Mouse (Mus musculus) midbrain, embryonic 10.5 days (tissue): ENCODE measurements around the gene Cdk8. TPM values are rescaled to one million over a fixed set of nuclear protein-coding genes. Genes with fewer than 3 reads are reported as not detected.

Experiments
- DNase-seq: peaks from one replicate; pipeline ENCODE4 v3.0.0-alpha.2; 2017; ENCODE audit warnings: low spot score
- H3K27ac ChIP-seq: fragments of 300-500 bp; sonication (generic); replicated peaks from 2 replicates; pipeline ENCODE4 v1.5.1; 2016; ENCODE audit warnings: mild to moderate bottlenecking
- H3K27me3 ChIP-seq: fragments of 300-500 bp; sonication (generic); 2 replicates; pipeline ENCODE4 v1.6.1; 2016; ENCODE audit warnings: low read depth, mild to moderate bottlenecking; ENCODE audit not compliant: poor library complexity, severe bottlenecking
- H3K36me3 ChIP-seq: fragments of 300-500 bp; sonication (generic); 2 replicates; pipeline ENCODE4 v1.6.1; 2016; ENCODE audit warnings: mild to moderate bottlenecking, moderate library complexity
- H3K4me1 ChIP-seq: fragments of 300-500 bp; sonication (generic); 2 replicates; pipeline ENCODE4 v1.6.1; 2016
- H3K4me3 ChIP-seq: fragments of 300-500 bp; sonication (generic); 2 replicates; pipeline ENCODE4 v1.5.1; 2016; ENCODE audit warnings: mild to moderate bottlenecking, moderate library complexity
- H3K9me3 ChIP-seq: fragments of 300-500 bp; sonication (generic); replicated peaks from 2 replicates; pipeline ENCODE4 v1.6.1; 2016; ENCODE audit warnings: mild to moderate bottlenecking
- WGBS: fragments of 180-500 bp; shearing (Covaris S2); methylation state at CpG from one replicate; pipeline ENCODE4 v1.1.7; 2016; 5-methylcytosine and 5-hydroxymethylcytosine counted together
- polyA plus RNA-seq: library from polyadenylated mRNA; unstranded; fragments of >200 nt; fragmentation: Nextera tagmentation; extraction: Ambion mirVana; gene quantifications from 2 replicates; pipeline ENCODE4 v1.2.1, GENCODE M21; 2016

Cdk8 gene
- polyA plus RNA-seq, 1 experiment from 2014 or later = 22.4 TPM

DNA sequence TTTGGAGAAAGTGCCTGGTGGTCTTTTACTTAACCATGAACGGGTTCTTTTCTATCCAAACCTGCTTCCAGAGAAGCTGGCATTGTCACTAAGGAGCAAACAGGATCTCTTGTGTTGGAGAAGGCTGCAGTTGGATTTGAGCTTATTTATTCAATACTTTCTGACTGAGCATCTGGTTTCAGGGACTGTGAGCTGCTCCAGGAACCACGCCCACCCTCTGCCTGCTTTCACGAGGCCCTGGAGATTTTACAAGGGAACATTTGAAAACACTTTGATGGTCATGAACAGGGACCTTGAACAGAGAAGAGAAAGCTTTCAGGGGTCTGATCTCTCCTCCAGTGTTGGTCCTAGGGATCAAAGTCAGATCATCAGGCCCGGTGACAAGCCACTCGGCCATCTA, 87.0 kb downstream of the Cdk8 start:
- H3K4me3 ChIP-seq = no peak overlapping the region
- WGBS = 85% methylated on average over 5 of the region's 5 CpGs
- DNase-seq = no peak

DNA sequence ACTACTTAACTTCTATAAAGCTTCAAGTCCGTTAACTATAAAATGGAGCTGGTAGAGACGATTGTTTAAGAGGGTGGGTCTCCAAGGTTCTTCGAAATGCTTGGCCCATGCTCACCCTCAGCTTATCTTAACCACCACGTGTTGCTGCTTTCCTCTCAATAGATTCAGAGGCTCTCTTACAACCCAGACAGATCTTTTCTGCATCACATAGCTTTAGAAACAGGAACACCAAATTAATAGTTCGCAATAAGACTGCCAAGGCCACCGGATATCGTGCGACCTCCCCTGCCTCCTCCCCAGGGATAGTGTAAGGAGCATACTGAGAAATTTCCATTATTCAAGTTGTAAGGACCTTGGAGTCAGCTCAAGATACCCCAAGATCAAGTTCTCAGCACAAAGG, 87.4 kb downstream of the Cdk8 start:
- no peak for DNase-seq
- Histone ChIP-seq H3K27ac (no peak overlapping the region), H3K36me3 (no peaks in the 10 kb centered on the region), H3K9me3 (no peaks in the 10 kb centered on the region), H3K4me1 (peaks cover 5% of the 10 kb centered on the region; the same call in 1 of the 2 replicates), H3K4me3 (no peak overlapping the region), H3K27me3 (no peaks in the 10 kb centered on the region)
- WGBS = 89% methylated on average over 8 of the region's 8 CpGs

More for the DNA sequence above, 87.0 kb downstream of the Cdk8 start:
- H3K27me3 ChIP-seq = no peaks in the 10 kb centered on the region
- no peak overlapping the region for H3K27ac ChIP-seq
- H3K36me3 ChIP-seq = no peaks in the 10 kb centered on the region
- H3K4me1 ChIP-seq = peaks cover 5% of the 10 kb centered on the region; the same call in 1 of the 2 replicates
- H3K9me3 ChIP-seq = no peaks in the 10 kb centered on the region

DNA sequence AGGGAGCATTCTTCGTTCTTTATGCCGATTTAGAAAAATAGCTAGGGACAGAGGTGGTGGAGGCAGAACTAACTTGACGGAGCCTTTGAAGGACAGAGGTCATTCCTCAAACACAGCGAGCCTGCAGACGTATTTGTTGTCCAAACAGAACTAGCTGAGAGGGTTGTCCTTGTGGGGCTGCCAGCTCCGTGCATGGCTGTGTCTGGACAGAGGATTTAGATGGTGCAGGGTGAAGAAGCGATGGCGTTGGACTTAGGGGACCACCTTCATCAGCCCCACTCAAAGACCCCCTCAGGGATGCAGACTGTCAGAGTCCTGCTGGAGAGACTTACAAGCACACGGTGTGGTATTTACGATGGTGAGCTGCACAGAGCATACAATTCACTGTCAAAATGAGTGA, 97.9 kb downstream of the Cdk8 start:
- no peaks in the 10 kb centered on the region for H3K9me3 ChIP-seq
- H3K27ac ChIP-seq = no peak overlapping the region
- H3K36me3 ChIP-seq = no peaks in the 10 kb centered on the region
- H3K27me3 ChIP-seq = no peaks in the 10 kb centered on the region
- no peaks in the 10 kb centered on the region for H3K4me1 ChIP-seq
- DNase-seq = no peak
- H3K4me3 ChIP-seq = no peak overlapping the region
- WGBS = 79% methylated on average over 10 of the region's 10 CpGs

DNA sequence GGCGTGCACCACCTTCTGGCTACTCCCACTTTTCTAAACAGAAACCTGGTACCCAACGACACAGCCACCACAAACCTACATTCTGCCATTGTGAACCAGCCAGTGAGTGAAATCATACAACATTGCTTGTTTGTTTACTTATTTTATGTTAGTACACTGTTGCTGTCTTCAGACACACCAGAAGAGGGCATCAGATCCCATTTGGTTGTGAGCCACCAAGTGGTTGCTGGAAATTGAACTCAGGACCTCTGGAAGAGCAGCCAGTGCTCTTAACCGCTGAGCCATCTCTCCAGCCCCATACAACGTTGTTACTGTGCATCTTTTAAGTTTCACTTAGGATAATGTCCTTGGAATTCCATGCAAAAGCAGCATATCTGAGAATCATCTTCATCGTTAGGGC, 98.5 kb downstream of the Cdk8 start:
- no peaks in the 10 kb centered on the region for H3K9me3 ChIP-seq
- H3K4me3 ChIP-seq = no peak overlapping the region
- 87% methylated on average over 5 of the region's 5 CpGs for WGBS
- no peak overlapping the region for H3K27ac ChIP-seq
- no peaks in the 10 kb centered on the region for H3K27me3 ChIP-seq
- H3K36me3 ChIP-seq = no peaks in the 10 kb centered on the region
- no peak for DNase-seq
- no peaks in the 10 kb centered on the region for H3K4me1 ChIP-seq

GRCm38 (mm10) chr5:146330031-146330764, 99.2 kb downstream of the Cdk8 start:
- H3K4me1 ChIP-seq = no peaks in the 10 kb centered on the region
- no peaks in the 10 kb centered on the region for H3K27me3 ChIP-seq
- no peaks in the 10 kb centered on the region for H3K9me3 ChIP-seq
- H3K36me3 ChIP-seq = no peaks in the 10 kb centered on the region
- DNase-seq = peak; percentile 25
- WGBS = 47% methylated on average over 13 of the region's 13 CpGs
- H3K4me3 ChIP-seq = no peak overlapping the region
- H3K27ac ChIP-seq = no peak overlapping the region

DNA sequence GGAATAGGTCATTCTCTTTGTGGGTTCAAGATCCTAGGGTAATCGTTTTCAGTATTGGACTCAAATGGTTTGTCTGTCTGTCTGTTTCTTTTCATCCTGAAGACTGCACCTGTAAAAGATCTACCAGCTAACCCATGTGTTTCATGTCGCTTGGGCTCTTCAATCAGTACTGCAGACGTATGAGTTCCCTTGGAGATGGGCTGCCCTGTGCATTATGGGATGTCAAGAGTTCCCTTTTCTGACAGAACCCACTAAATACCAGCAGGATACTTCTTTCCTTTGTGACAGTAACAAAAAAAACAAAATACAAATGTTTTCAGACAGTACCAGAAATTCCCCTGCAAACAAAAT, 99.7 kb downstream of the Cdk8 start:
- no peaks in the 10 kb centered on the region for H3K27me3 ChIP-seq
- DNase-seq = no peak
- no peaks in the 10 kb centered on the region for H3K36me3 ChIP-seq
- no peak overlapping the region for H3K27ac ChIP-seq
- H3K4me1 ChIP-seq = no peaks in the 10 kb centered on the region
- no peak overlapping the region for H3K4me3 ChIP-seq
- 48% methylated on average over 3 of the region's 3 CpGs for WGBS
- no peaks in the 10 kb centered on the region for H3K9me3 ChIP-seq

DNA sequence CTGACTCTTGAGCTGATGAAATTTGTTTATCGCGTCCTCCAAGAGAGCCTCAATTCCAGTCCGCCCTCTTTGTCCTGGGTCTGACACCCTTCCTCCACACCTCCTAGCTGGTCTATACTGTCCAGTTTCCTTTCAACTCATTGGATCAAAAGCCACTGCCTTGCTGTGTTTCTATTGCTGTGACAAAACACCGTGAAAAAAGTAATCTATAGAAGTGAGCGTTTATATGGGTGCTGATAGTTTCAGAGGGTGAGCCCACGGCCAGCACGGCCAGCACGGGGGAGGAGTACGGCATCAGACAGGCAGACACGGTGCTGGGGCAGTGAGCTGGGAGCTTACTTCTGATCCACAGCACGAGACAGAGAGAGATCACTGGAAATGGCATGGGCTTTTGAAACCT, 100.1 kb downstream of the Cdk8 start:
- Histone ChIP-seq H3K4me3 (no peak overlapping the region), H3K27ac (no peak overlapping the region), H3K4me1 (no peaks in the 10 kb centered on the region), H3K27me3 (no peaks in the 10 kb centered on the region), H3K9me3 (no peaks in the 10 kb centered on the region), H3K36me3 (no peaks in the 10 kb centered on the region)
- WGBS = 90% methylated on average over 11 of the region's 11 CpGs
- no peak for DNase-seq

- 67% methylated on average over 7 of the region's 7 CpGs for WGBS
- Histone ChIP-seq H3K4me1 (no peaks in the 10 kb centered on the region; the same call in 1 of the 2 replicates), H3K36me3 (no peaks in the 10 kb centered on the region), H3K27me3 (no peaks in the 10 kb centered on the region), H3K4me3 (no peak overlapping the region), H3K27ac (no peak overlapping the region), H3K9me3 (no peaks in the 10 kb centered on the region)
- DNase-seq = no peak
Observed at GRCm38 (mm10) chr5:146332541-146332940, 101.5 kb downstream of the Cdk8 start.

- no peaks in the 10 kb centered on the region for H3K27me3 ChIP-seq
- WGBS = 91% methylated on average over 1 of the region's 1 CpGs
- DNase-seq = no peak
- H3K9me3 ChIP-seq = no peaks in the 10 kb centered on the region
- no peak overlapping the region for H3K4me3 ChIP-seq
- H3K4me1 ChIP-seq = peaks cover 3% of the 10 kb centered on the region
- H3K36me3 ChIP-seq = no peaks in the 10 kb centered on the region
- H3K27ac ChIP-seq = no peak overlapping the region
Observed at GRCm38 (mm10) chr5:146334410-146334809, 103.4 kb downstream of the Cdk8 start.

GRCm38 (mm10) chr5:146338064-146338463, 107.0 kb downstream of the Cdk8 start:
- Histone ChIP-seq H3K9me3 (no peaks in the 10 kb centered on the region), H3K27me3 (no peaks in the 10 kb centered on the region), H3K4me3 (no peak overlapping the region), H3K4me1 (peaks cover 3% of the 10 kb centered on the region), H3K36me3 (no peaks in the 10 kb centered on the region), H3K27ac (no peak overlapping the region)
- WGBS = 62% methylated on average over 9 of the region's 9 CpGs
- DNase-seq = no peak

DNA sequence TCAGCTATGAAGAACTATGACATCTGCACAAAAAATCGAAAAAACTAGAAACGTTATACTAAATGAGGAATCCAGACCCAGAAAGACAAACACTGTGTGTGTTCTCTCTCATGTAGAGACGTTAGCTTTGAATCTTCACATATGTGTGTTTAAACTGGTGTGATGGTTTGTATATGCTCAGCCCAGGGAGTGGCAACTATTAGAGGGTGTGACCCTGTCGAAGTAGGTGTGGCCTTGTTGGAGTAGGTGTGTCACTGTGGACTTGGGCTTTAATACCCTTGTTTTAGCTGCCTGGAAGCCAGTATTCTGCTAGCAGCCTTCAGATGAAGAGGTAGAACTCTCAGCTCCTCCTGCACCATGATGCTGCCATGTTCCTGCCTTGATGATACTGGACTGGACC, 109.0 kb downstream of the Cdk8 start:
- 89% methylated on average over 4 of the region's 4 CpGs for WGBS
- no peaks in the 10 kb centered on the region for H3K9me3 ChIP-seq

GRCm38 (mm10) chr5:146344911-146345686, 114.1 kb downstream of the Cdk8 start:
- no peak for DNase-seq
- Histone ChIP-seq H3K9me3 (no peaks in the 10 kb centered on the region), H3K27me3 (no peaks in the 10 kb centered on the region), H3K36me3 (no peaks in the 10 kb centered on the region), H3K4me3 (no peak overlapping the region), H3K27ac (no peak overlapping the region), H3K4me1 (no peaks in the 10 kb centered on the region)
- WGBS = 89% methylated on average over 12 of the region's 12 CpGs

More for the DNA sequence above, 109.0 kb downstream of the Cdk8 start:
- H3K4me3 ChIP-seq = no peak overlapping the region
- H3K36me3 ChIP-seq = no peaks in the 10 kb centered on the region
- peaks cover 3% of the 10 kb centered on the region for H3K4me1 ChIP-seq
- no peaks in the 10 kb centered on the region for H3K27me3 ChIP-seq
- H3K27ac ChIP-seq = no peak overlapping the region
- no peak for DNase-seq

DNA sequence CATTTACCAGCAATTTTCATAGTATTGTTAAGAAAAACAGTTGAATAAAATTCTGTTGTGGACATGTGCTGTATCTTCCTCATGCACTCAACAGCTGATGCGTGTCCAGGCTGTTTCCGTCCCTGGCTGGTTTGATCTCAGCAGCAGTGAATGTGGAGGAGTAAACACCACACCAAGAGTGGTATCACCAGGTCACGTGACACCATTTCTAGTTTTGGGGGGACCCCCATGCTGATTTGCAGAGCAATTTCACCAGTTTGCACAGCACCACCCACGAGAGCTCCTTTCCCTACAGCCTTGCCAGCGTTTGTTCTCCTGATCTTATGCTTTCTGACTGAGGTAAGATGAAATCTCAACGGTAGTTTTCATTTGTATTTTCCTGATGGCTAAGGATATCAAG, 116.1 kb downstream of the Cdk8 start:
- Histone ChIP-seq H3K4me3 (no peak overlapping the region), H3K27me3 (no peaks in the 10 kb centered on the region), H3K4me1 (no peaks in the 10 kb centered on the region), H3K27ac (no peak overlapping the region), H3K36me3 (no peaks in the 10 kb centered on the region), H3K9me3 (no peaks in the 10 kb centered on the region)
- DNase-seq = no peak
- 90% methylated on average over 6 of the region's 6 CpGs for WGBS
